Comparison of ENCODE assay signal across 8 mouse cellular contexts in the genomic region with DNA sequence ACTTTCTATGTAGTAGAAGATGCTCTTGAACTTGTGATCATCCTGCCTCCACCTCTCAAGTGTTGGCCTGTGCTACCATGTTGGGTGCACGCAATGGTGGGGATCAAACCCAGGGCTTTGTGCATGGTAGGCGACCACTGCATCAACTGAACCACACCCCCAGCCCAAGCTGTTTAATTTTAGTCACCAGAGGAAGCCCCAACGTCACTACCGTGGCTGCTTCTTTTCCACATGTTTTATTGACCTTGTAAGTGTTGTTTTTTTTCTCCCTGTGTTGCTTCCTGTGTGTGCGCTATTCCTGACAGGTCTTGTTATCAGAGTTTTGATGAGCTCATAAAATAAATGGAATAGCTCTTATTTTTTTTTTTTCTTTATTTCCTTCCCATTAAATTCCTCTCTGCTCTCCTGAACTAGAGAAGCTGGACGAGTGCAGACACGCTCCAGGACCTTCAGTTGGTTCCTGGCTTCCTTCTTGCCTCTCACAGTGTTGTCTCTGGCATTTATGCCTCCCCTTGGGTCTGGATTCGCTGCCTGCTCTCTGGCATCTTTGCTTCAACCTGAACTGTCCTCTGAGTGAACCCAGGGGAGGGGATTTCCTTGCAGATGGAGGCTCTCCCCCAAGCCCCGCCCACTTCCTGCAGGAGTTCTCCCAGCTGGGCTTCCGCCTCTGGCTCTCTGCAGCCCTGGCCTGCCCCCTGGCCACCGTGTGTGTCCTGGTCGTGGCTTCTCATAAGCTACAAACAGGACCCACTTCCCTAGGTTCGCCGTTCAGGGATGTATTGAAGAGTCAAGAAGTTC.
DNase-seq lines count a peak whose midpoint lies in the region; ATAC-seq lines count a peak whose summit lies in the region.

No protein-coding gene starts in this region.

- H3K27ac ChIP-seq in embryonic facial prominence, embryonic 14.5 days (replicated peaks; ENCODE audit: low read depth, low read length), result peak overlapping the region; percentile 17; the same call in 1 of the 2 replicates
- H3K27ac ChIP-seq in liver, embryonic 11.5 days (ENCODE audit: low read depth, low read length), result no peak overlapping the region

- no peaks in the 10 kb centered on the region for H3K4me1 ChIP-seq in embryonic facial prominence, embryonic 14.5 days (ENCODE audit: control insufficient read depth, insufficient read depth, low read length)
- H3K4me1 ChIP-seq in liver, embryonic 11.5 days (replicated peaks; ENCODE audit: control insufficient read depth, insufficient read depth, low read length), result no peaks in the 10 kb centered on the region

- no peak overlapping the region for H3K9ac ChIP-seq in embryonic facial prominence, embryonic 14.5 days (ENCODE audit: low read depth, low read length)
- no peak overlapping the region for H3K9ac ChIP-seq in liver, embryonic 11.5 days (ENCODE audit: low read depth, low read length)

- ATAC-seq in embryonic facial prominence, embryonic 14.5 days (ENCODE audit: low read depth), result peak; percentile 90
- ATAC-seq in hematopoietic stem cell, adult 5-6 weeks (replicated peaks in 1 of 2; ENCODE audit: insufficient read depth in 1 of 2, low FRiP score in 2 of 2, low TSS enrichment in 1 of 2, low read depth in 1 of 2, poor library complexity in 2 of 2, severe bottlenecking in 2 of 2), result peak; percentile 94 to 95
- ATAC-seq in liver, embryonic 11.5 days (replicated peaks; ENCODE audit: low FRiP score), result 0 out of 2 replicates have a peak, but pooled peaks have one; percentile 34

- H3K4me2 ChIP-seq in embryonic facial prominence, embryonic 14.5 days (ENCODE audit: low read depth, low read length), result peak overlapping the region; percentile 27; the same call in 1 of the 2 replicates
- H3K4me2 ChIP-seq in liver, embryonic 11.5 days, result no peak overlapping the region

- WGBS in embryonic facial prominence, embryonic 14.5 days, result 30% methylated on average over 14 of the region's 14 CpGs
- WGBS in liver, embryonic 11.5 days, result 24% methylated on average over 14 of the region's 14 CpGs

- H3K27me3 ChIP-seq in embryonic facial prominence, embryonic 14.5 days (replicated peaks; ENCODE audit: control insufficient read depth, insufficient read depth, low read length), result no peaks in the 10 kb centered on the region
- H3K27me3 ChIP-seq in liver, embryonic 11.5 days (replicated peaks; ENCODE audit: control insufficient read depth, insufficient read depth, low read length), result no peaks in the 10 kb centered on the region

- no peak overlapping the region for H3K4me3 ChIP-seq in embryonic facial prominence, embryonic 14.5 days (ENCODE audit: low read depth, low read length)
- H3K4me3 ChIP-seq in liver, embryonic 11.5 days (ENCODE audit: low read depth, low read length), result no peak overlapping the region

- no peaks in the 10 kb centered on the region for H3K9me3 ChIP-seq in embryonic facial prominence, embryonic 14.5 days (ENCODE audit: control insufficient read depth, low read length)
- H3K9me3 ChIP-seq in liver, embryonic 11.5 days (ENCODE audit: control insufficient read depth, low read length), result no peaks in the 10 kb centered on the region

- no peaks in the 10 kb centered on the region for H3K36me3 ChIP-seq in embryonic facial prominence, embryonic 14.5 days (ENCODE audit: control insufficient read depth, insufficient read depth, low read length)
- no peaks in the 10 kb centered on the region for H3K36me3 ChIP-seq in liver, embryonic 11.5 days (ENCODE audit: control insufficient read depth, insufficient read depth, low read length)

- DNase-seq in ovary, adult 18-20 months (ENCODE audit: low spot score), result peak; percentile 56
- DNase-seq in ovary, postnatal 10 days (ENCODE audit: low spot score), result no peak
- DNase-seq in embryonic facial prominence, embryonic 14.5 days (ENCODE audit: low spot score), result peak; percentile 92
- DNase-seq in liver, embryonic 11.5 days (ENCODE audit: low spot score), result peak; percentile 70
- peak; percentile 51 for DNase-seq in ovary, postnatal 14 days (ENCODE audit: low spot score)
- DNase-seq in urinary bladder, postnatal 14 days (ENCODE audit: low spot score), result peak; percentile 87
- no peak for DNase-seq in cerebellum, adult 9-11 months

Comparison
In these comparisons a context has a peak if more than half of its experiments do, and no peak if none do; other contexts are left out.
1. DNase-seq: peak in ovary, adult 18-20 months (single experiment), embryonic facial prominence, embryonic 14.5 days (single experiment), liver, embryonic 11.5 days (single experiment), ovary, postnatal 14 days (single experiment) and urinary bladder, postnatal 14 days (single experiment); none in ovary, postnatal 10 days (single experiment) and cerebellum, adult 9-11 months (single experiment).
2. ATAC-seq: peak in every context shown above with its lines; median percentile 94 in hematopoietic stem cell, adult 5-6 weeks; 90 in embryonic facial prominence, embryonic 14.5 days; 34 in liver, embryonic 11.5 days.